Mouse (Mus musculus) intestine, postnatal 0 days (tissue): ENCODE data around the gene Agtpbp1. TPM values are rescaled to one million over a fixed set of nuclear protein-coding genes. Genes with fewer than 3 reads are reported as not detected.
A peak's percentile ranks its signal among the peaks of the same experiment; 100 is the strongest.

Experiments used
- ATAC-seq: fragments of 200-750 bp; cut with Nextera tagmentation; 2 replicates; pipeline ENCODE4 v1.8.0; 2017; ENCODE audit warnings: mild to moderate bottlenecking, moderate TSS enrichment, moderate library complexity
- H3K27ac ChIP-seq: fragments of 300-500 bp; sonication (generic); 2 replicates; pipeline ENCODE4 v1.5.1; 2014; ENCODE audit warnings: mild to moderate bottlenecking, low read depth, low read length, moderate library complexity
- H3K27me3 ChIP-seq: fragments of 300-500 bp; sonication (generic); replicated peaks from 2 replicates; pipeline ENCODE4 v1.6.1; 2014; ENCODE audit warnings: low read length, mixed read lengths; ENCODE audit not compliant: control insufficient read depth, insufficient read depth
- H3K36me3 ChIP-seq: fragments of 300-500 bp; sonication (generic); 2 replicates; pipeline ENCODE4 v1.6.1; 2014; ENCODE audit warnings: mild to moderate bottlenecking, moderate library complexity; ENCODE audit not compliant: control insufficient read depth, insufficient read depth
- H3K4me1 ChIP-seq: fragments of 300-500 bp; sonication (generic); replicated peaks from 2 replicates; pipeline ENCODE4 v1.6.1; 2014; ENCODE audit warnings: antibody characterized with exemption, low read length, mixed read lengths; ENCODE audit not compliant: control insufficient read depth, insufficient read depth
- H3K4me2 ChIP-seq: fragments of 300-500 bp; sonication (generic); replicated peaks from 2 replicates; pipeline ENCODE4 v1.6.1; 2014; ENCODE audit warnings: low read depth, mild to moderate bottlenecking, moderate library complexity
- H3K4me3 ChIP-seq: fragments of 300-500 bp; sonication (generic); 2 replicates; pipeline ENCODE4 v1.5.1; 2014; ENCODE audit warnings: low read depth, low read length
- H3K9ac ChIP-seq: fragments of 300-500 bp; sonication (generic); 2 replicates; pipeline ENCODE4 v1.6.1; 2014; ENCODE audit warnings: mild to moderate bottlenecking, low read depth, low read length
- H3K9me3 ChIP-seq: fragments of 300-500 bp; sonication (generic); 2 replicates; pipeline ENCODE4 v1.6.1; 2016; ENCODE audit warnings: mixed run types; ENCODE audit not compliant: control insufficient read depth
- CTCF ChIP-seq: sonication (generic); IDR thresholded peaks from 2 replicates; pipeline ENCODE4 v1.5.1; 2016; ENCODE audit warnings: low read depth, mild to moderate bottlenecking, control low read depth, antibody characterized with exemption, moderate library complexity
- WGBS: fragments of 180-500 bp; shearing (Covaris S2); extraction: QIAGEN DNeasy Blood & Tissue Kit; methylation state at CpG from one replicate; pipeline ENCODE4 v1.1.7; 2014; 5-methylcytosine and 5-hydroxymethylcytosine counted together
- polyA plus RNA-seq: library from polyadenylated mRNA; unstranded; fragments of >200 nt; fragmentation: Nextera tagmentation; extraction: Ambion mirVana; gene quantifications from 2 replicates; pipeline ENCODE4 v1.2.1, GENCODE M21; 2015

Gene Agtpbp1
- polyA plus RNA-seq, 1 experiment from 2014 or later = 7.3 TPM

- 69% methylated on average over 1 of the region's 1 CpGs for WGBS
- no peaks in the 10 kb centered on the region for H3K27me3 ChIP-seq
- H3K36me3 ChIP-seq = no peaks in the 10 kb centered on the region
- no peak overlapping the region for H3K4me2 ChIP-seq
- H3K27ac ChIP-seq = no peak overlapping the region
- H3K4me3 ChIP-seq = no peak overlapping the region
- H3K9ac ChIP-seq = no peak overlapping the region
- H3K9me3 ChIP-seq = no peaks in the 10 kb centered on the region
- no peaks in the 10 kb centered on the region; the same call in 1 of the 2 replicates for H3K4me1 ChIP-seq
- ATAC-seq = no peak
- TF ChIP-seq CTCF = no peak
Measured at GRCm38 (mm10) chr13:59456203-59456602, 128.8 kb downstream of the Agtpbp1 start.

GRCm38 (mm10) chr13:59454001-59454785, 130.8 kb downstream of the Agtpbp1 start:
- H3K4me2 ChIP-seq = no peak overlapping the region; the same call in 1 of the 2 replicates
- no peaks in the 10 kb centered on the region for H3K9me3 ChIP-seq
- no peaks in the 10 kb centered on the region; the same call in 1 of the 2 replicates for H3K4me1 ChIP-seq
- ATAC-seq = peak; percentile 75
- H3K27me3 ChIP-seq = no peaks in the 10 kb centered on the region
- WGBS = 59% methylated on average over 11 of the region's 11 CpGs
- H3K4me3 ChIP-seq = no peak overlapping the region
- H3K27ac ChIP-seq = no peak overlapping the region
- TF ChIP-seq CTCF = no peak
- no peak overlapping the region for H3K9ac ChIP-seq
- H3K36me3 ChIP-seq = no peaks in the 10 kb centered on the region

GRCm38 (mm10) chr13:59453582-59453981, 131.4 kb downstream of the Agtpbp1 start:
- H3K36me3 ChIP-seq = no peaks in the 10 kb centered on the region
- no peak overlapping the region for H3K4me2 ChIP-seq
- ATAC-seq = 0 out of 2 replicates have a peak, but pooled peaks have one; percentile 6
- H3K4me3 ChIP-seq = no peak overlapping the region
- no peaks in the 10 kb centered on the region; the same call in 1 of the 2 replicates for H3K4me1 ChIP-seq
- no peak overlapping the region for H3K9ac ChIP-seq
- H3K27ac ChIP-seq = no peak overlapping the region
- 37% methylated on average over 6 of the region's 6 CpGs for WGBS
- TF ChIP-seq CTCF = no peak
- no peaks in the 10 kb centered on the region for H3K27me3 ChIP-seq
- H3K9me3 ChIP-seq = no peaks in the 10 kb centered on the region

- Histone ChIP-seq H3K4me3 (no peak overlapping the region), H3K36me3 (no peaks in the 10 kb centered on the region), H3K4me1 (no peaks in the 10 kb centered on the region; the same call in 1 of the 2 replicates), H3K4me2 (no peak overlapping the region), H3K27me3 (no peaks in the 10 kb centered on the region), H3K9me3 (no peaks in the 10 kb centered on the region), H3K9ac (no peak overlapping the region), H3K27ac (no peak overlapping the region)
- 66% methylated on average over 2 of the region's 2 CpGs for WGBS
- ATAC-seq = no peak
- no peak for TF ChIP-seq CTCF
Measured at GRCm38 (mm10) chr13:59453045-59453444, 132.0 kb downstream of the Agtpbp1 start.

GRCm38 (mm10) chr13:59450840-59451239, 134.2 kb downstream of the Agtpbp1 start:
- no peaks in the 10 kb centered on the region for H3K27me3 ChIP-seq
- TF ChIP-seq CTCF = no peak
- no peak overlapping the region for H3K4me2 ChIP-seq
- no peaks in the 10 kb centered on the region for H3K36me3 ChIP-seq
- H3K9me3 ChIP-seq = no peaks in the 10 kb centered on the region
- H3K27ac ChIP-seq = no peak overlapping the region
- WGBS = 87% methylated on average over 10 of the region's 10 CpGs
- H3K4me1 ChIP-seq = no peaks in the 10 kb centered on the region; the same call in 1 of the 2 replicates
- no peak overlapping the region for H3K4me3 ChIP-seq
- no peak overlapping the region for H3K9ac ChIP-seq
- ATAC-seq = no peak

GRCm38 (mm10) chr13:59447130-59447529, 137.9 kb downstream of the Agtpbp1 start:
- no peak for TF ChIP-seq CTCF
- no peaks in the 10 kb centered on the region for H3K4me1 ChIP-seq
- H3K27ac ChIP-seq = no peak overlapping the region
- H3K9me3 ChIP-seq = no peaks in the 10 kb centered on the region
- H3K4me3 ChIP-seq = no peak overlapping the region
- no peaks in the 10 kb centered on the region for H3K36me3 ChIP-seq
- no peak overlapping the region for H3K4me2 ChIP-seq
- no peak overlapping the region for H3K9ac ChIP-seq
- 72% methylated on average over 7 of the region's 7 CpGs for WGBS
- H3K27me3 ChIP-seq = no peaks in the 10 kb centered on the region
- no peak for ATAC-seq
